Mouse (Mus musculus): ENCODE results near the gene Dusp1.
A peak's percentile ranks its signal among the peaks of the same experiment; 100 is the strongest.

The Dusp1 gene

GRCm38 (mm10) chr17:26501826-26502225 lies 60.1 kb downstream of the Dusp1 start:
- peak; percentile 32 for DNase-seq (ENCODE audit: low read depth)

GRCm38 (mm10) chr17:26498626-26499025 lies 63.3 kb downstream of the Dusp1 start:
- no peak for DNase-seq (ENCODE audit: low read depth)

GRCm38 (mm10) chr17:26497416-26497923 lies 64.5 kb downstream of the Dusp1 start:
- DNase-seq (ENCODE audit: low read depth) = no peak

GRCm38 (mm10) chr17:26494642-26495468 lies 67.1 kb downstream of the Dusp1 start:
- no peak for DNase-seq (ENCODE audit: low read depth)

- DNase-seq (ENCODE audit: low read depth) = no peak
Observed at GRCm38 (mm10) chr17:26492246-26492645, 69.7 kb downstream of the Dusp1 start.

GRCm38 (mm10) chr17:26490910-26491309 lies 71.0 kb downstream of the Dusp1 start:
- no peak for DNase-seq (ENCODE audit: low read depth)

GRCm38 (mm10) chr17:26490072-26490471 lies 71.9 kb downstream of the Dusp1 start:
- DNase-seq (ENCODE audit: low read depth) = no peak

- no peak for DNase-seq (ENCODE audit: low read depth)
Observed at GRCm38 (mm10) chr17:26488711-26489403, 73.1 kb downstream of the Dusp1 start.

GRCm38 (mm10) chr17:26487917-26488316 lies 74.0 kb downstream of the Dusp1 start:
- DNase-seq (ENCODE audit: low read depth) = no peak

GRCm38 (mm10) chr17:26487266-26487665 lies 74.7 kb downstream of the Dusp1 start:
- no peak for DNase-seq (ENCODE audit: low read depth)

GRCm38 (mm10) chr17:26484626-26485421 lies 77.1 kb downstream of the Dusp1 start:
- DNase-seq (ENCODE audit: low read depth) = no peak

GRCm38 (mm10) chr17:26480956-26481355 lies 81.0 kb downstream of the Dusp1 start:
- DNase-seq (ENCODE audit: low read depth) = no peak

- DNase-seq (ENCODE audit: low read depth) = no peak
Observed at GRCm38 (mm10) chr17:26479619-26480018, 82.3 kb downstream of the Dusp1 start.

- no peak for DNase-seq (ENCODE audit: low read depth)
Observed at GRCm38 (mm10) chr17:26478672-26479071, 83.3 kb downstream of the Dusp1 start.

GRCm38 (mm10) chr17:26476871-26477270 lies 85.1 kb downstream of the Dusp1 start:
- no peak for DNase-seq (ENCODE audit: low read depth)

GRCm38 (mm10) chr17:26468102-26468894 lies 93.6 kb downstream of the Dusp1 start:
- DNase-seq (ENCODE audit: low read depth) = no peak

- DNase-seq (ENCODE audit: low read depth) = no peak
Observed at GRCm38 (mm10) chr17:26467619-26468018, 94.3 kb downstream of the Dusp1 start.

GRCm38 (mm10) chr17:26466741-26467150 lies 95.2 kb downstream of the Dusp1 start:
- DNase-seq (ENCODE audit: low read depth) = peak; percentile 86

GRCm38 (mm10) chr17:26464972-26465371 lies 97.0 kb downstream of the Dusp1 start:
- no peak for DNase-seq (ENCODE audit: low read depth)

GRCm38 (mm10) chr17:26464481-26464880 lies 97.4 kb downstream of the Dusp1 start:
- DNase-seq (ENCODE audit: low read depth) = no peak

GRCm38 (mm10) chr17:26463984-26464383 lies 97.9 kb downstream of the Dusp1 start:
- DNase-seq (ENCODE audit: low read depth) = no peak
